Comparison of ENCODE assay signal across 18 mouse cellular contexts in genomic region chr16:39037257-39037656, GRCm38 (mm10).
"Had no signal": no experiment of that assay in that cellular context is flagged by ENCODE, and none has a peak within 500 bp of the region (broad histone marks: within the 10 kb centered on the region; RNA-seq: fewer than 3 reads in every experiment).

No protein-coding gene starts in this region.

- H3K9me3 ChIP-seq: liver, embryonic 13.5 days; midbrain, embryonic 10.5 days; neural tube, embryonic 12.5 days; neural tube, embryonic 15.5 days had no signal

- H3K4me3 ChIP-seq: left cerebral cortex, adult 2 months; liver, embryonic 13.5 days; megakaryocyte, embryonic 14.5 days; midbrain, embryonic 10.5 days; neural tube, embryonic 12.5 days; neural tube, embryonic 15.5 days had no signal

- H3K9ac ChIP-seq: liver, embryonic 13.5 days; neural tube, embryonic 12.5 days; neural tube, embryonic 15.5 days had no signal

- H3K4me2 ChIP-seq: liver, embryonic 13.5 days; neural tube, embryonic 12.5 days; neural tube, embryonic 15.5 days had no signal

- DNase-seq: kidney, adult 18-20 months; kidney, postnatal 10 days; kidney, postnatal 36 days; layer of hippocampus, postnatal 36 days; liver, embryonic 13.5 days; lung, adult 2 months; midbrain, embryonic 14.5 days; right cerebral cortex, adult 18-20 months; right cerebral cortex, postnatal 14 days; right cerebral cortex, postnatal 4 days; thymus, postnatal 25 days had no signal

- H3K36me3 ChIP-seq: liver, embryonic 13.5 days; midbrain, embryonic 10.5 days; neural tube, embryonic 12.5 days; neural tube, embryonic 15.5 days had no signal

- ATAC-seq: inflammation-experienced regulatory T-cells, adult 6 months; lung, postnatal 0 days had no signal

- H3K27me3 ChIP-seq: liver, embryonic 13.5 days; megakaryocyte, embryonic 14.5 days; neural tube, embryonic 12.5 days; neural tube, embryonic 15.5 days had no signal

- H3K4me1 ChIP-seq: liver, embryonic 13.5 days; megakaryocyte, embryonic 14.5 days; midbrain, embryonic 10.5 days; neural tube, embryonic 12.5 days; neural tube, embryonic 15.5 days had no signal

- H3K27ac ChIP-seq: left cerebral cortex, adult 2 months; liver, embryonic 13.5 days; midbrain, embryonic 10.5 days; neural tube, embryonic 12.5 days; neural tube, embryonic 15.5 days had no signal
